Mouse (Mus musculus): ENCODE measurements around the gene Actn1.

DNA sequence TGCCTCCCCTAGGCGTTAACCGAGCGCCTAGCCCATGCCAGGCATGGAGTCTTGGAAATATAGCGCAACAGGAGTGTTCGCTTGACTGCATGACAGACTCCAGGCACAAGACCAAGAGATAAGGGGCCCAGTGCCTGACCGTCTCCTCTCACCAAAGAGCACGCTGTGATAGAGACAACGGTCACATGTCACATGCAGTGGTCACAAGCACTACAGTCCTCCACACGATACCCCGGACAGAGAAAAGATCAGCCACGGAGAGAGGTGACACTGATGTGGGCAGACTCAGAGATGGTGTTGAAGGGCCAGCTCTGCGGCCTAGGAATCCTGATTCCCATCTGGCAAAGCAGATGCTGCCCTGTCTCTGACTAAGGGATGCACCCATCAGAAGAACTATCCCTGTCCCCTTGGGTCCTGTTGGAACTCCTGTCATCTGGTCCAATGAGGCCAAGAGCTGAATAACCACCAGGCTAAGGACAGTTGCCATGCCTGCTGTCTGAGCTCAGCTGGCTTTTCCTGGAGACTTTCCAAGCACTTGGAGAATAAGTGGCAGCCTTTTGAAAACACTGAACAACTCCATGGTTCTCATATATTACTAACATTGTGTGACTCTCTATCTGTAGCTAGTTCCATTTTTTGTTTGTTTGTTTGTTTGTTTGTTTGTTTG lies 123.8 kb downstream of the Actn1 start:
- no peak for TF ChIP-seq CTCF (IDR thresholded peaks at IDR 0.05; ENCODE audit: borderline replicate concordance, insufficient read depth, low read length)
- TF ChIP-seq POLR2A (IDR thresholded peaks at IDR 0.05; ENCODE audit: low read depth, low read length), result no peak
